Mouse (Mus musculus) T-cell, adult 66 days (primary cell): ENCODE results near the gene Tbr1. TPM values are rescaled to one million over a fixed set of nuclear protein-coding genes. Genes with fewer than 3 reads are reported as not detected.

Experiments
- total RNA-seq, 2 experiments: library from RNA; stranded (reverse); gene quantifications; 3 replicates in 1 of 2; 4 replicates in 1 of 2; pipeline ENCODE4 v1.2.4; 2023

Tbr1 gene
- total RNA-seq = 1 to 10 TPM; 3.0 to 5.5 TPM

GRCm38 (mm10) chr2:61802656-61803251, at the start of gene Tbr1:
Tbr1 (plus strand) TSS chr2:61802930.

Other genes starting within 250 kb of the Tbr1 start
- gene Tank, start 224.3 kb upstream of the Tbr1 start, total RNA-seq = 10 to 100 TPM; 55.2 to 68.5 TPM
- gene Psmd14, start 91.2 kb upstream of the Tbr1 start, total RNA-seq = 10 to 100 TPM; 79.2 to 80.7 TPM
- gene Slc4a10, start 243.5 kb downstream of the Tbr1 start, total RNA-seq = not detected